Mouse (Mus musculus) erythroblast, adult 5-6 weeks (primary cell): ENCODE data around the gene Slc7a9. TPM values are rescaled to one million over a fixed set of nuclear protein-coding genes. Genes with fewer than 3 reads are reported as not detected.

Experiments used
- ATAC-seq: replicated peaks from 2 replicates; pipeline ENCODE4 v1.8.0; 2016; ENCODE audit warnings: moderate number of reproducible peaks, mild to moderate bottlenecking, moderate TSS enrichment, inconsistent platforms; ENCODE audit not compliant: poor library complexity, low FRiP score, severe bottlenecking
- total RNA-seq, 2 experiments: library from RNA; stranded (forward) in 1 of 2; stranded (reverse) in 1 of 2; fragments of 150-400 nt in 1 of 2; fragments of 200-764, 138-1000 nt in 1 of 2; gene quantifications; 2 replicates each; pipeline versions ENCODE4 v1.2.3 to v1.2.4; 2015 to 2017; ENCODE audit warnings: low replicate concordance in 2 of 2

The Slc7a9 gene
- total RNA-seq (2015; ENCODE audit: low replicate concordance) (not detected in 2 replicates), total RNA-seq (2017; ENCODE audit: low replicate concordance) (not detected in 2 replicates)

GRCm38 (mm10) chr7:35447996-35448846, at the start of gene Slc7a9:
Gene Slc7a9 (plus strand): TSS chr7:35448796.
- no peak for ATAC-seq

- no peak for ATAC-seq
These were observed 47.4 kb upstream of the Slc7a9 start for GRCm38 (mm10) chr7:35401169-35401568.

DNA sequence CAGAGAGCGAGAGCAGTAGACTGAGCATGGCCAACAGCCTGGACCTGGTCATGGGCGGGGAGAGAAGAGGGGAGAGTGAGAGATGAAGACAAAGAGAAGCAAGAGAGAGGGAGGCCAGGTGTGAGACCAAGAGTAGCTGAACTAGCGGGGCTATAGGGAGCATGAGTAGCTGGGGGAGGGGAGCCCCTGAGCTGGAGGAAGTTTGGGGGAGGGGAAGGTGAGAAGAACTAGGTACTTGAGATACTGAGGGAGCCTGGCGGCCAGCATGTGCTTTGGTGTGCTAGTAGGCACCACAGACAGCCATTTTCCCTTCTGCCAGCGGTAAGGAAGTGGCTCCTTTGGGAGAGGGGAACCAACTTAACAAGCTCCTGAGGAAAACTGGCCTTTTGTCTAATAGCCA, 33.4 kb upstream of the Slc7a9 start:
- ATAC-seq, result no peak

DNA sequence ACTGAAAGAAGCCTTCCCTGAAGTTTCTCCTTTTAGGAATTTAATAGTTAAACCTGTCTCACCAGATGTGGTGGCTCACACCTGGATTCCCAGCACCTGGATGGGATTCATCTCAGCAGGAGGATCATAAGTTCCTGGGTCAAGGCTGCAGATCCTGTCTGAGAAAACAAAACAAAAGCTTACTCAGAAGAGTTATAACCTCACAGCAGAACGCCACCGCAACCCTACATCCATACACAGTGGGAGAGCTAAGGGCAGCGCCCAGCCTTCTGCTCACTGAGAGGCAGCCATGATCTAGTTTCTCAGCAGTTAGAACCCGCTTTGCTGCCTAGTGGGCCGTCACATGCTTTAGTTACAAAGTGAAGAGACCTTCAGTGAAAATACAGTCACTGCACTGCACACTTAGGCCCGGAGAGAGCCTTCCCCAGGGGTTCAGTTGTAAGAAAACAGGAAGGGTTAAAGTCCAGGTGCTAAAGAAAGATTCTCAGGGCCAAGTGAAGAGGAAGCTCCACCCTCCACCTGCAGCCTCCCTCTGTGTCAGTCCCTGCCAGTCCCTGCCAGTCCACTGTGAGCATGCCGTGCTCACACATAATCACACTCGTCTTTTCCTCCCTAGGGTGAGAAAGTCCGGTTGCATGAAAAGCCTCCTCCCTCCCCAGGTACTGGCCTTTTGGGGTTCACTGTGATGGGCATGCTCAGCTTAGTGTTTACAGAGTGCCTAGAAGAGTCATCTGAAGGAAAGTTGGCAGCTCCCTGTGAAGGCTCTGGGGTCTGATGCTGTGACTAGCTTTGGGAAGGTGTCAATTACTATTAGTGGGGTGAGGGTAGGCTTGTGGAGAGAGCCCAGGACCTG, 32.6 kb upstream of the Slc7a9 start:
- ATAC-seq, result no peak

GRCm38 (mm10) chr7:35416654-35416948, 32.0 kb upstream of the Slc7a9 start:
- no peak; the same call in 1 of the 2 replicates for ATAC-seq

GRCm38 (mm10) chr7:35423071-35423470, 25.5 kb upstream of the Slc7a9 start:
- no peak for ATAC-seq

DNA sequence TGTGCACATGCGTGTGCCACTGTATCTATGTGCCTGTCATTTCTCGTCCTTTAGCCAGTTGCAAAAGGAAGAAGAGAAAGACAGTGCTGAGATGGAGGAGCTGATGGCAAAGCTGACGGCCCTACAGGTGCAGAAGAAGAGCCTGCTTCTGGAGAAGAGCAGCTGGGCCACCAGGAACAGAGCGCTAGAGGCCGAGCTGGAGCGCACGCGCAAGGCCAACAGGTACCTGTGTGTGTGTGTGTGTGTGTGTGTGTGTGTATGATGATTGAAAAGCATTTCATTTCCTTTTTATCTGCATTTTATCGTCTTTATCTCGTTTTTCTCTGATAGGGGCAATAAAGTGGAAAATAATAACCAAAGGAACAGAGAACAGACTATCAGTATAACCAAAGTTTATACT, 20.4 kb upstream of the Slc7a9 start:
- ATAC-seq, result no peak

DNA sequence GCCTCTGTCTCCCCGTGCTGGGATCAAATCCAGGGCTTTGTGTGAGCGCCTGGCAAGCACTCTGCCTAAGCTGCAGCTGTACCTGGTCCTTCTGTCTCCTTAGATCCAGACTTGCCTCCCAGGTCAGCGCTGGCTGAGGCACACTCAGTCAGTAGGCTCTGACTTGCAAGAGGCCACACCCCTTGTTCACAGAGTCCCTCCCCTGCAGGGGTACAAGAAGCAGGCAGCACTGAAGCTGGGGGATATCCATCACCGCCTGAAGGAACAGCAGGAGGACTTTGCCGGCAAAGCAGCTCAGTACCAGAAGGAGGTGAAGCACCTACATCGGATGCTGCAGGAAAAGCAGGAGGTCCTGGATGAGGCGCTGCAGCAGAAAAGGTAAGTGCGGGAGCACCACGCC, 13.3 kb upstream of the Slc7a9 start:
- no peak for ATAC-seq

- ATAC-seq, result no peak
These were observed 1.1 kb upstream of the Slc7a9 start for GRCm38 (mm10) chr7:35447501-35447900.

GRCm38 (mm10) chr7:35448867-35449266, 271 bp downstream of the Slc7a9 start:
- ATAC-seq, result no peak

- ATAC-seq, result no peak
These were observed 7.7 kb downstream of the Slc7a9 start for GRCm38 (mm10) chr7:35456091-35456814.

GRCm38 (mm10) chr7:35460971-35461370, 12.4 kb downstream of the Slc7a9 start:
- no peak for ATAC-seq

DNA sequence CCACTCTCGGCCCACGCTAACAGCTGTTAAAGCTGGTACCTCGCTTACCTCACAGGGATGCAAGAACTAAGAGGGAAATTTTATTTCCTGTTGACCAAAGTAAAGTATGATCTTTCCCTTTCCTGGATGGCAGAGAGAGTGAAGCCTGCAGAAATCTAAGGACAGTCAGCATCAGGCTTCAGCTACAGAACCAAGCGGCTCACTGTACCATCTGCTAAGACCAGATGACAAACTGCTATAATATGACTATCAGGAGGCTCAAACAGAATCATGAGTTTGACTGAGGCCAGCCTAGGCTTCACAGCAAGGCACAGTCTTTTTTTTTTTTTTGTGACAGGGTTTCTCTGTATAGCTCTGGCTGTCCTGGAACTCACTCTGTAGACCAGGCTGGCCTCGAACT, 16.4 kb downstream of the Slc7a9 start:
- ATAC-seq, result no peak

DNA sequence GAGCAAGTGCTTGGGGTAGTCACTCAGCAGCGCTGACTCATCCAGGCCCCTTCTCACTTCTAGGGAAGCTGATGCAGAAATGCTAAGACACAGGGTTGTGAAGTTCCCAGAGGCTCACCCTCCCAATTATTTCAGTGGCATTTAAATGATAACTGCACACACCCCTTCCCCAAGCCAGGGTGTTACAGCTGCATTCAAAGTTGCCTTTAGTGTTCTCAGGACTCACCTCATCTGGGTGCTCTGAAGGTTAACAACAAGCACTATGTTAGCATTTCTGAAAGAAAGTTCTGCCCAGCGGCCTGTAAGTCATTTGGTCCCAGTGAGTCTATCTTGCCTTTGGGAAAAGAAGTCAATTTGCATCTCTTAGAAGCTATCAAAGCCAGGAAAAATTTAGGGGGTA, 19.3 kb downstream of the Slc7a9 start:
- no peak for ATAC-seq

DNA sequence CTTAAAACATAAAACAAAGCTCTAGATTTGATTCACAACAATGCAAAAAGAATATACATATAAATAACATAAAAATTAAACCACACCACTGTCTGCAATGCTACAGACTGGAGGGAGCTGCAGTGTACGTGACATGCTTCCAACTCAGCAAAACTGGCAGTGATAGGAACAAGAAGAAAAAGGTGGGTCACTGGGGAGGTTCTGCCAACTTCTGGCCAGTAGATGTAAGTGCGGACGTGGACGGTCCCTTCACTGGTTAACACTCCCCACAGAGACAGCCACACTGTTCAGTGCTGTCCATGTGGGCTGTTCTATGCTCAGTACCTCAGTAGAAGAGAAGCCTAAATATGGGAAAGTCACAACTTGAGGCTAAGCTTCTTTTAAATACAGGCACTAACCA, 22.2 kb downstream of the Slc7a9 start:
- ATAC-seq, result no peak

GRCm38 (mm10) chr7:35476457-35476856, 27.9 kb downstream of the Slc7a9 start:
- no peak for ATAC-seq

GRCm38 (mm10) chr7:35485126-35485525, 36.5 kb downstream of the Slc7a9 start:
- no peak for ATAC-seq

DNA sequence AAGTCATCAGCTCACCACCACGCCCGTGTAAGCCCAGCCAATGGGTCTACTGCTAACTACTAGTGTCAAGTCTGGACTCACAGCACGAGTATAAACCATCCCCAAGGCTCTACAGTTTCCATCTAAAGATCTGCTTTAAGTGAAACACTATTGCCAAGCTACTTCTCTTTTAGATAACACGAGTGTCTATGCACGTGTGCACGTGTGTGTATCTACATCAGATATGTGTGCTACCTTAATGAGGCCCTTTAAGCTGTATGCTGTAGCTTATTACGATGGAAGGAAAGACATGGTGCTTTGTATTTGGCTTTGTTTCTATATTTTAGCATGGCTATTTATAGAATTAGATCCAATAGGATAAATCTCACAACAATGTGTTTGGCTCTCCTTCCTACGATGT, 38.0 kb downstream of the Slc7a9 start:
- no peak for ATAC-seq

DNA sequence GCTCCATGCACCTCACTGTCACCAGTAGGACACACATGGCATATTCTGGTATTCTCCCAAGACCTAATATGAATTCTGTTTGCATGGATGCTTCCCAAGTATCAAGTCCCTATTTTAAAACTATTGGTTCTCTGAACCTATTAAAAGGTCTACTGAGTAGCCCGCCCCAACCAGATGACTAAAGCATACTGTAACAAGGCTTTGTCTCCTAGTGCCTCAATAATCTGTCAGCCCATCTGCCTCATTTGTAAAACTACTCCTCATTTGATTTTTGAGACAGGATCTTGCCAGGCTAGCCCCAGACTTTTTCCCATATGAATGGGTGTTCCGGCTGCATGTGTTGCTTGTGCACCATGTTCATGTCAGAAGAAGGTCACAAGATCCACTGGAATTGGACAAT, 41.6 kb downstream of the Slc7a9 start:
- ATAC-seq, result no peak

GRCm38 (mm10) chr7:35491005-35491404, 42.4 kb downstream of the Slc7a9 start:
- ATAC-seq, result no peak
